In the genomic region with DNA sequence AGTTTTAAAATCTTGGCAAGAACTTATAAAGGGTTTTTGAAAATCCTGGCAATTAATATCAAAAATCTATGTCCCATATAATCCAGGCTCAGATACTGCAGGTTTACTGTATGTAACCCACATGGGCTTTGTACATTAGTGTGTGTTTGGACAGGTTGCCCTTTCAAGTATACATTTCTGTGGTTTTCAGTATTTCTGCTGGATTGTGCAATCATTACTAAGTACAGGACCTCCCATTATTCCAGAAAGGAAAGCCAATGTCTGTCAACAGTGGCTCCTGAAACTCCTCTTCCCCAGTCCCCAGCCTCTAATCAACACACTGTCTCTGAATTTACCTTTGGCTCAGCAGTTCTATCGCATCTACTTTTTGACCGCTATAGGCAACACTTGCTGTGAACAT, we compare ENCODE assay signal across 34 mouse cellular contexts.
"Had no signal": no experiment of that assay in that cellular context is flagged by ENCODE, and none has a peak within 500 bp of the region (broad histone marks: within the 10 kb centered on the region; RNA-seq: fewer than 3 reads in every experiment).

No protein-coding gene starts in this region.

- H3K4me3 ChIP-seq: heart, embryonic 12.5 days; heart, embryonic 13.5 days; heart, embryonic 15.5 days; hindbrain, embryonic 10.5 days; hindbrain, embryonic 12.5 days; hindbrain, embryonic 13.5 days; hindbrain, embryonic 15.5 days; intestine, embryonic 15.5 days; kidney, embryonic 15.5 days; layer of hippocampus, adult 2 months; left cerebral cortex, adult 2 months had no signal

- ATAC-seq: hindbrain, embryonic 16.5 days; hindbrain, postnatal 0 days; inflammation-experienced regulatory T-cells, adult 6 months; intestine, embryonic 15.5 days; intestine, embryonic 16.5 days; intestine, postnatal 0 days had no signal

- H3K9me3 ChIP-seq: heart, embryonic 12.5 days; heart, embryonic 13.5 days; heart, embryonic 15.5 days; hindbrain, embryonic 10.5 days; hindbrain, embryonic 12.5 days; hindbrain, embryonic 13.5 days; hindbrain, embryonic 15.5 days; intestine, embryonic 15.5 days; kidney, embryonic 15.5 days had no signal

- DNase-seq: heart, postnatal 10 days; heart, postnatal 36 days; heart, postnatal 4 days; kidney, adult 11 months; kidney, adult 18-20 months; kidney, adult 2 months; kidney, adult 8-10 months; kidney, adult 9 months; kidney, postnatal 10 days; kidney, postnatal 14 days; kidney, postnatal 25 days; kidney, postnatal 36 days; kidney, postnatal 4 days; layer of hippocampus, adult 9-11 months; layer of hippocampus, postnatal 36 days had no signal

- H3K36me3 ChIP-seq: heart, embryonic 12.5 days; heart, embryonic 13.5 days; heart, embryonic 15.5 days; hindbrain, embryonic 10.5 days; hindbrain, embryonic 12.5 days; hindbrain, embryonic 13.5 days; hindbrain, embryonic 15.5 days; intestine, embryonic 15.5 days; kidney, embryonic 15.5 days had no signal

- H3K27ac ChIP-seq: heart, embryonic 13.5 days; heart, embryonic 15.5 days; hindbrain, embryonic 10.5 days; hindbrain, embryonic 12.5 days; hindbrain, embryonic 13.5 days; hindbrain, embryonic 14.5 days; hindbrain, embryonic 15.5 days; hindbrain, postnatal 0 days; intestine, embryonic 15.5 days; kidney, embryonic 15.5 days; kidney, postnatal 0 days; left cerebral cortex, adult 2 months had no signal

- H3K9ac ChIP-seq: heart, embryonic 12.5 days; heart, embryonic 13.5 days; heart, embryonic 15.5 days; hindbrain, embryonic 12.5 days; hindbrain, embryonic 13.5 days; hindbrain, embryonic 14.5 days; hindbrain, embryonic 15.5 days; intestine, embryonic 15.5 days; kidney, embryonic 15.5 days had no signal

- H3K4me2 ChIP-seq: heart, embryonic 11.5 days; heart, embryonic 12.5 days; heart, embryonic 13.5 days; heart, embryonic 15.5 days; hindbrain, embryonic 12.5 days; hindbrain, embryonic 13.5 days; hindbrain, embryonic 14.5 days; hindbrain, embryonic 15.5 days; intestine, embryonic 15.5 days; kidney, embryonic 15.5 days had no signal

- H3K4me1 ChIP-seq: heart, embryonic 12.5 days; heart, embryonic 15.5 days; hindbrain, embryonic 12.5 days; intestine, embryonic 15.5 days had no signal

- H3K27me3 ChIP-seq: heart, embryonic 12.5 days; heart, embryonic 13.5 days; heart, embryonic 15.5 days; hindbrain, embryonic 12.5 days; hindbrain, embryonic 13.5 days; hindbrain, embryonic 15.5 days; intestine, embryonic 15.5 days; kidney, embryonic 15.5 days had no signal
